Mouse (Mus musculus): Measurements from ENCODE around the gene Cyp2b13. TPM values are rescaled to one million over a fixed set of nuclear protein-coding genes. Genes with fewer than 3 reads are reported as not detected.

The Cyp2b13 gene
- polyA plus RNA-seq (2012; rRNA removed) = not detected in 2 replicates

DNA sequence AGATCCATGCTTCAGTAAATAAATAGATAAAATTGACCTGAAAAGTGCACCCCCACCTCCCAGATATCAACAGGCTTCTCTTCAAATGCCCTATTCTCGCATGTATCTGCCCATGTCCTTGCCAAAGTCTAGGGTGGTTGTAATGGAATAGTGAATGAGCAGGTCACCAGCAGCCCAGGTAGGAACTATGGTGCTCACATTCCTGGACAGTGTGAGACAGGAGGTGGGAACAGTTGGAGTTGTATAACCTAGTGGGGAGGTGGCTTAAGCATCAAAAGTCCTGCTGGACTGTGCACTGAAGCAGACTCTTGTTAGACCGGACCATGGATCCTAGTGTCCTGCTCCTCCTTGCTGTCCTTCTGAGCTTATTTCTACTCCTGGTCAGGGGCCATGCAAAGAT lies at the start of gene Cyp2b13:
TSS of gene Cyp2b13 (plus strand) at position 301 of the 400 bp plus-strand sequence.

Other genes starting within 250 kb of the Cyp2b13 start
- 3.7 and 3.8 TPM in 2 replicates for gene Cyp2s1, start 244.6 kb upstream of the Cyp2b13 start, polyA plus RNA-seq (2012; rRNA removed)
- gene Cyp2b10, start 163.9 kb upstream of the Cyp2b13 start, polyA plus RNA-seq (2012; rRNA removed) = not detected in 2 replicates
- not detected in 2 replicates for gene Cyp2b9, start 111.9 kb downstream of the Cyp2b13 start, polyA plus RNA-seq (2012; rRNA removed)
- not detected in 2 replicates for gene Vmn1r184, start 198.8 kb downstream of the Cyp2b13 start, polyA plus RNA-seq (2012; rRNA removed)
- gene Cyp2a4, start 245.7 kb downstream of the Cyp2b13 start, polyA plus RNA-seq (2012; rRNA removed) = not detected in 2 replicates